Mouse (Mus musculus) brain, embryonic 14.5 days (tissue): ENCODE data around the gene Cnih3.

Experiments
- CTCF ChIP-seq: fragments of 200-500 bp; IDR thresholded peaks from 2 replicates; pipeline ENCODE4 v1.5.1; 2012; ENCODE audit warnings: inconsistent platforms, mild to moderate bottlenecking, moderate library complexity, borderline replicate concordance; ENCODE audit not compliant: insufficient read depth, insufficient read length; ENCODE audit errors: extremely low read depth
- POLR2A ChIP-seq: fragments of 200-500 bp; IDR thresholded peaks from 2 replicates; pipeline ENCODE4 v1.6.1; 2012; ENCODE audit warnings: mild to moderate bottlenecking, inconsistent platforms, borderline replicate concordance; ENCODE audit not compliant: poor library complexity, insufficient read depth, insufficient read length, severe bottlenecking; ENCODE audit errors: extremely low read depth

DNA sequence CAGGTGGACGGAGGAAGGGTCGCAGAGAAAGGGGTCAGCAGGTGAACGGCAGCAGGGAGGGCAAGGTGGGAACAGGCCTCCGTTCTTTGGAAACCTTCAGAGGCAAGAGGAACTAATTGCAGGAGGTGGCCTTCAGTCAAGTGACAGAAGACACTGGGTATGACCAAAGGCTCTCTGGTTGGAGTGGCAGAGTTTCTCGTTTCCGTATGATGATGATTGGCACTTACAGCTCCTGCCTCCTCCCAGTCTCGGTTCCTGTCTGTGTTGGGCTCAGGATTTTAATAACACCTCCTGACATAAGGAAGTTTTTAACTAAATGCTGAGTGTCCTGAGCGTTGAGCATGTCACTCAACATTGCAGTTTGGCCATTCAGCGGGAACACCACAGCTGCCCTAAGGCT, 57.3 kb downstream of the Cnih3 start:
- no peak for TF ChIP-seq POLR2A
- no peak for TF ChIP-seq CTCF
